Mouse (Mus musculus) forebrain, embryonic 12.5 days (tissue): ENCODE data around the gene Pheta1. TPM values are rescaled to one million over a fixed set of nuclear protein-coding genes. Genes with fewer than 3 reads are reported as not detected.

ENCODE experiments used
- ATAC-seq: fragments of 200-750 bp; cut with Nextera tagmentation; 2 replicates; pipeline ENCODE4 v1.8.0; 2017; ENCODE audit warnings: moderate TSS enrichment; ENCODE audit not compliant: low FRiP score
- H3K27ac ChIP-seq: fragments of 300-500 bp; sonication (generic); 2 replicates; pipeline ENCODE4 v1.5.1; 2016; ENCODE audit warnings: mild to moderate bottlenecking
- H3K27me3 ChIP-seq: fragments of 300-500 bp; sonication (generic); 2 replicates; pipeline ENCODE4 v1.6.1; 2016; ENCODE audit warnings: mild to moderate bottlenecking
- H3K36me3 ChIP-seq: fragments of 300-500 bp; sonication (generic); replicated peaks from 2 replicates; pipeline ENCODE4 v1.6.1; 2016; ENCODE audit warnings: mild to moderate bottlenecking
- H3K4me1 ChIP-seq: fragments of 300-500 bp; sonication (generic); 2 replicates; pipeline ENCODE4 v1.6.1; 2016
- H3K4me2 ChIP-seq: fragments of 300-500 bp; sonication (generic); 2 replicates; pipeline ENCODE4 v1.6.1; 2016; ENCODE audit warnings: mild to moderate bottlenecking, moderate library complexity
- H3K4me3 ChIP-seq: fragments of 300-500 bp; sonication (generic); replicated peaks from 2 replicates; pipeline ENCODE4 v1.5.1; 2016; ENCODE audit warnings: mild to moderate bottlenecking
- H3K9ac ChIP-seq: fragments of 300-500 bp; sonication (generic); 2 replicates; pipeline ENCODE4 v1.6.1; 2016; ENCODE audit warnings: mild to moderate bottlenecking
- H3K9me3 ChIP-seq: fragments of 300-500 bp; sonication (generic); 2 replicates; pipeline ENCODE4 v1.6.1; 2016
- WGBS: fragments of 180-500 bp; shearing (Covaris S2); methylation state at CpG from one replicate; pipeline ENCODE4 v1.1.7; 2016; 5-methylcytosine and 5-hydroxymethylcytosine counted together
- polyA plus RNA-seq: library from polyadenylated mRNA; unstranded; fragments of >200 nt; fragmentation: Nextera tagmentation; extraction: Ambion mirVana; gene quantifications from 2 replicates; pipeline ENCODE4 v1.2.1, GENCODE M21; 2016

Pheta1 gene
- polyA plus RNA-seq, 1 experiment from 2014 or later: 44.6 TPM

GRCm38 (mm10) chr5:121828491-121829432 lies 20.0 kb upstream of the Pheta1 start:
- Histone ChIP-seq H3K9ac (peak overlapping the region; percentile 57), H3K4me1 (peaks cover 29% of the 10 kb centered on the region), H3K4me3 (peak overlapping the region; percentile 47), H3K27ac (no peak overlapping the region), H3K36me3 (peaks cover 15% of the 10 kb centered on the region; the same call in 1 of the 2 replicates), H3K9me3 (no peaks in the 10 kb centered on the region), H3K27me3 (peaks cover 55% of the 10 kb centered on the region), H3K4me2 (peak overlapping the region; percentile 92)
- ATAC-seq: peak; percentile 42
- WGBS: 4% methylated on average over 82 of the region's 82 CpGs

DNA sequence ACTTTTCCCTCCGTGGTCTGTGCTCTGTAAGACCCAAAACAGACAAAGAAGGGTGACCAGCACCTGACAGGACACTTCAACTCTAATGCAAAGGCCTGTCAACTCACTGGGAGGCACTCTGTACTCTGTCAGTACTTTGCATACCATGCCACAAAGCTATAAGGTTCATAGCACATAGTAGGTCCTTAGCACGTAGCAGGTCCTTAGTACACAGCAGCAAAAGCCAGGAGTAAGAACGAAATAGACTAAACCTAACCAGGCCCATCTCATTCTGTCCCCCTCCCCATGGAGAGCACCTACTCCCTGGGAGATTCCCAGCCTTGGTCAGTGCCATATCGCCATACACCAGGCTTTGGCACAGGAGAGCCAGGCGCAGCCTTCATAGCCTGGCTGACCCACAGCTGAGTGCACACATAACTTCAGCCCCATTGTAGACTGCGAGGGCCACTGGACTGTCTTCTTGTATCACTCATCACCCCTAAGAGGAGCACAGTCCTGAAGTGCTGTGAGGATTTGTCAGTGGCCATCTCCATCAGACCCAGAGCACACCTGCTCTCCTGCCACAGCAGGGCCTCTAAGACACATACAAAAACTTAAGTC lies 17.7 kb upstream of the Pheta1 start:
- Histone ChIP-seq H3K27ac (no peak overlapping the region), H3K27me3 (peaks cover 73% of the 10 kb centered on the region), H3K4me3 (no peak overlapping the region), H3K36me3 (no peaks in the 10 kb centered on the region), H3K9me3 (no peaks in the 10 kb centered on the region), H3K4me1 (peaks cover 51% of the 10 kb centered on the region), H3K9ac (no peak overlapping the region), H3K4me2 (no peak overlapping the region)
- 92% methylated on average over 6 of the region's 6 CpGs for whole genome bisulfite sequencing
- ATAC-seq: no peak

GRCm38 (mm10) chr5:121832376-121833155 lies 16.2 kb upstream of the Pheta1 start:
- H3K4me1 ChIP-seq: peaks cover 66% of the 10 kb centered on the region
- no peak overlapping the region for H3K9ac ChIP-seq
- H3K4me2 ChIP-seq: no peak overlapping the region
- no peak overlapping the region for H3K4me3 ChIP-seq
- WGBS: 88% methylated on average over 5 of the region's 6 CpGs
- H3K27ac ChIP-seq: no peak overlapping the region
- H3K9me3 ChIP-seq: no peaks in the 10 kb centered on the region
- H3K27me3 ChIP-seq: peaks cover 72% of the 10 kb centered on the region
- ATAC-seq: no peak
- no peaks in the 10 kb centered on the region for H3K36me3 ChIP-seq

DNA sequence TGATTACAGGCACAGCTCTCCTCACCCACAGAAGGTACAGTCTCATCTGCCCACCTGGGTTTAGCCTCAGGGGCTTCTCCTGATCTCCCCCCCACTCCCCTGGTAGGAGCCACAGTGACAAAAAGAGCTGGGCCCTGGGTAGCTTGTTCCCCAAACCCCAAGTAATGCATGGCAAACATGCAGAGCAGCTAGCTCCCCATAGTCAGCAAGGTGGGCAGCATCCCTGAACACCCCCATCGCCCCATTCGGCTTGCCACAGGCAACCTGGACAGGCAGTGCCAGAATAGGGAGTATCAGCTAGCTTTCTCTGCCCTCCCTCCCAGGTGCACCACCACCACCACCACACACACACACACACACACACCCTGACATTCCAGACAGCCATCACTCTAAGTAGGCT lies 15.6 kb upstream of the Pheta1 start:
- Histone ChIP-seq H3K9me3 (no peaks in the 10 kb centered on the region), H3K4me2 (no peak overlapping the region), H3K27me3 (peaks cover 72% of the 10 kb centered on the region), H3K4me3 (no peak overlapping the region), H3K9ac (no peak overlapping the region), H3K36me3 (no peaks in the 10 kb centered on the region), H3K27ac (no peak overlapping the region), H3K4me1 (peaks cover 67% of the 10 kb centered on the region)
- no peak for ATAC-seq
- WGBS: 97% methylated on average over 2 of the region's 2 CpGs

DNA sequence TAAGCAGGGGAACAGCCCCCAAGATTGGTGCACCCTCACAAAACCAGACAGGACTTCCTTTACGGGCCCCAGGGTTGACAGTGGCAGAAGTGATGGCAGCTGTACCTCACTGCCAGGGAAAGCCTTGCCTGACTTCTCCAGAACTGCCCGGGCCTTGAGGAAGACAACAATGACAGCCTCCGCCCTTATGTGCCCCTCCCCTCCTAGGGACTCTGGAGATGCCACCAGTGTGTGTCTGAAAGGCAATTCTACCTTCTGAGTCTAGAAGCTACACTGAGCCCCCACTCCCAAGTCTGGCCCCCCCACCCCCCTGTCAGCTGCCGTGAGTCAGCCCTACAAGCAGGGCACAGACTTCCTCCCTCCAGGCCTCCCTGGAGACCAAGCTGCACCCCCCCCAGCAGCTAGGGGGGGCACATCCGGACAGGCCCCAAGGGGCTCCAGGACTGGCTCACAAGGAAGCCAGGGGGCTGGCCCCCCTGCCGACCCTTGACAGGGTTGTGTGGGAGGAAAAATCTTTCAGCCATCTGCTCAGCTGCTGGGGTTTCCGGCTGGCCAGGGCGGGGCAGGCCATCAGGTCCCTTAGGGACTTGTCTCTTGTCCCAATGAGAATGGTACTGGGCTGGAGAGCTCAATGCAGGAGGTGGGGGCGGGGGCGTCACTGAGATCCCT lies 15.1 kb upstream of the Pheta1 start:
- Histone ChIP-seq H3K4me1 (peaks cover 67% of the 10 kb centered on the region), H3K4me2 (no peak overlapping the region), H3K36me3 (no peaks in the 10 kb centered on the region), H3K9ac (no peak overlapping the region), H3K27ac (no peak overlapping the region), H3K9me3 (no peaks in the 10 kb centered on the region), H3K4me3 (no peak overlapping the region), H3K27me3 (peaks cover 72% of the 10 kb centered on the region)
- ATAC-seq: no peak
- WGBS: 63% methylated on average over 10 of the region's 10 CpGs

- WGBS: 81% methylated on average over 7 of the region's 7 CpGs
- Histone ChIP-seq H3K4me2 (no peak overlapping the region), H3K9ac (no peak overlapping the region), H3K36me3 (no peaks in the 10 kb centered on the region), H3K27ac (no peak overlapping the region), H3K4me1 (peaks cover 66% of the 10 kb centered on the region), H3K4me3 (no peak overlapping the region), H3K9me3 (no peaks in the 10 kb centered on the region), H3K27me3 (peaks cover 72% of the 10 kb centered on the region)
- no peak for ATAC-seq
Measured at GRCm38 (mm10) chr5:121834241-121834606, 14.6 kb upstream of the Pheta1 start.

GRCm38 (mm10) chr5:121834991-121835747 lies 13.6 kb upstream of the Pheta1 start:
- peaks cover 70% of the 10 kb centered on the region for H3K27me3 ChIP-seq
- H3K9ac ChIP-seq: no peak overlapping the region
- H3K4me1 ChIP-seq: peaks cover 64% of the 10 kb centered on the region
- H3K27ac ChIP-seq: no peak overlapping the region
- no peaks in the 10 kb centered on the region for H3K9me3 ChIP-seq
- H3K36me3 ChIP-seq: no peaks in the 10 kb centered on the region
- H3K4me3 ChIP-seq: peak overlapping the region; percentile 68
- 49% methylated on average over 12 of the region's 12 CpGs for WGBS
- peak overlapping the region; percentile 90 for H3K4me2 ChIP-seq
- ATAC-seq: no peak

DNA sequence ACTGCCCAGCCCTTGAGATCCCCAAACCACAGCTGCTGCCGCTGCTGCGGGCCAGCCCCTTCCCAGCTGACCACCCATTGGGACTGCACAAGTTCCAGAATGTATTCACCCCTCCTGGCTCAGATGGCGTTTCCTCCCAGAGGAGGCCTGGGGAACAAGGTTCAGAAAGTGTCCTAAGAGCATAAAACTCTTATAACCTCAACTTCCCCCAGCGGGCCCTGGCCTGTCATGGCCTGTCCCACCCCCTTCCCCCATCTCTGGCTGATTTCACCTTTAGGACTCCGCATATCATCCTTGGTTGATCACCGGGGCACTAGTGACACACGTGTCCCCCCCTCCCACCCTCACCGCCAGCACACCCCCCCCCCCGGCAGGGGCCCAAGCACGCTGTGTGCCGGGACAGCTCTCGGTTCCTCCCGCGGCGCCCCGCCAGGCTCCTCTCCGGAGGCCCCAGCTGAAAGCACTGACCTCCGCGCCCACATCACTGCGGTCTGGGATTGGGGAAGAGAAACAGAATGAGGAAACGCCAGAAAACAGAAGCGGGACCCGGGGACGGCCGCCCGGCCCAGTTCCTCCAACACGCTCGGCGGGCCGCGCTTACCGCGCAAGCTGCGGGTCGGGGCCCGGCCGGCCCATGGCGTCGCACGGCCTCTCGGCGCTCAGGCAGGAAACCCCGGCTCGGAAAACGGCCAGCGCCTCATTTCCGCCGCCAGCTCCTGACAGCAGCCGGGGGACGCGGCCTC lies 12.7 kb upstream of the Pheta1 start:
- under 1% methylated on average over 51 of the region's 51 CpGs for WGBS
- Histone ChIP-seq H3K27ac (peak overlapping the region; percentile 50; the same call in 1 of the 2 replicates), H3K27me3 (peaks cover 69% of the 10 kb centered on the region), H3K9me3 (no peaks in the 10 kb centered on the region), H3K9ac (peak overlapping the region; percentile 74), H3K4me1 (peaks cover 64% of the 10 kb centered on the region), H3K36me3 (no peaks in the 10 kb centered on the region), H3K4me3 (peak overlapping the region; percentile 68), H3K4me2 (peak overlapping the region; percentile 90)
- peak; percentile 30 for ATAC-seq

- Histone ChIP-seq H3K9ac (peak overlapping the region; percentile 74), H3K27ac (peak overlapping the region; percentile 50; the same call in 1 of the 2 replicates), H3K9me3 (no peaks in the 10 kb centered on the region), H3K4me3 (peak overlapping the region; percentile 68), H3K27me3 (peaks cover 73% of the 10 kb centered on the region), H3K4me1 (peaks cover 64% of the 10 kb centered on the region), H3K36me3 (no peaks in the 10 kb centered on the region), H3K4me2 (peak overlapping the region; percentile 90)
- WGBS: under 1% methylated on average over 65 of the region's 77 CpGs
- ATAC-seq: peak; percentile 78
Measured at GRCm38 (mm10) chr5:121836692-121837415, 11.9 kb upstream of the Pheta1 start.
